Mouse (Mus musculus) forelimb bud, embryonic 11.5 days (tissue): ENCODE results near the gene Gm45713.
"Not testable (repeated sequence)": the region's sequence is repeated elsewhere in the genome, so short reads cannot be mapped to it uniquely, and the experiment has no call there.

Experiments used
- DNase-seq: peaks from one replicate; pipeline ENCODE4 v3.0.0-alpha.2; 2012; ENCODE audit warnings: low read depth, low spot score

The Gm45713 gene

GRCm38 (mm10) chr7:45144368-45145174 lies 8.5 kb upstream of the Gm45713 start:
- DNase-seq = no peak

GRCm38 (mm10) chr7:45141914-45142313 lies 5.9 kb upstream of the Gm45713 start:
- no peak for DNase-seq

GRCm38 (mm10) chr7:45141319-45141718 lies 5.3 kb upstream of the Gm45713 start:
- DNase-seq = no peak

GRCm38 (mm10) chr7:45139904-45140723 lies 4.1 kb upstream of the Gm45713 start:
- no peak for DNase-seq

GRCm38 (mm10) chr7:45138403-45138802 lies 2.4 kb upstream of the Gm45713 start:
- no peak for DNase-seq

- no peak for DNase-seq
These were observed 1.4 kb upstream of the Gm45713 start for GRCm38 (mm10) chr7:45137171-45138006.

- no peak for DNase-seq
These were observed 661 bp downstream of the Gm45713 start for GRCm38 (mm10) chr7:45135370-45135769.

- DNase-seq = no peak
These were observed 1.4 kb downstream of the Gm45713 start for GRCm38 (mm10) chr7:45134544-45135026.

GRCm38 (mm10) chr7:45133446-45134159 lies 2.4 kb downstream of the Gm45713 start:
- no peak for DNase-seq

- DNase-seq = no peak
These were observed 4.2 kb downstream of the Gm45713 start for GRCm38 (mm10) chr7:45131850-45132249.

- DNase-seq = no peak
These were observed 6.1 kb downstream of the Gm45713 start for GRCm38 (mm10) chr7:45129776-45130512.

- DNase-seq = peak; percentile 68
These were observed 6.7 kb downstream of the Gm45713 start for GRCm38 (mm10) chr7:45129318-45129717.

- peak; percentile 100 for DNase-seq
These were observed 7.3 kb downstream of the Gm45713 start, which contains the start of gene Rpl13a for GRCm38 (mm10) chr7:45128624-45129246. TSS of gene Rpl13a (minus strand) at chr7:45128761.

- no peak for DNase-seq
These were observed 8.3 kb downstream of the Gm45713 start for GRCm38 (mm10) chr7:45127700-45128224.

- no peak for DNase-seq
These were observed 9.0 kb downstream of the Gm45713 start for GRCm38 (mm10) chr7:45126844-45127699.

- DNase-seq = no peak
These were observed 9.7 kb downstream of the Gm45713 start for GRCm38 (mm10) chr7:45126147-45126843.

GRCm38 (mm10) chr7:45125649-45126048 lies 10.4 kb downstream of the Gm45713 start:
- not testable (repeated sequence) for DNase-seq

GRCm38 (mm10) chr7:45125144-45125600 lies 10.9 kb downstream of the Gm45713 start:
- DNase-seq = peak; percentile 67
